Mouse (Mus musculus): ENCODE results near the gene Dhx34. TPM values are rescaled to one million over a fixed set of nuclear protein-coding genes. Genes with fewer than 3 reads are reported as not detected.

Dhx34 gene
- total RNA-seq, 2 experiments from 2014 or later = 9.5 to 11.0 TPM

GRCm38 (mm10) chr7:16160702-16161101 is 61.1 kb downstream of the Dhx34 start:
- no peak for DNase-seq

GRCm38 (mm10) chr7:16158735-16159134 is 63.1 kb downstream of the Dhx34 start:
- no peak for DNase-seq

- peak; percentile 27 for DNase-seq
These were observed 65.6 kb downstream of the Dhx34 start for GRCm38 (mm10) chr7:16156105-16156714.

- peak; percentile 62 for DNase-seq
These were observed 66.5 kb downstream of the Dhx34 start for GRCm38 (mm10) chr7:16155132-16155872.

- DNase-seq = peak; percentile 65
These were observed 68.3 kb downstream of the Dhx34 start for GRCm38 (mm10) chr7:16153522-16153921.

- no peak for DNase-seq
These were observed 71.4 kb downstream of the Dhx34 start for GRCm38 (mm10) chr7:16150191-16151145.

GRCm38 (mm10) chr7:16149241-16149640 is 72.6 kb downstream of the Dhx34 start:
- no peak for DNase-seq

GRCm38 (mm10) chr7:16147643-16148042 is 74.2 kb downstream of the Dhx34 start:
- peak; percentile 84 for DNase-seq

Other genes starting within 250 kb of the Dhx34 start
- gene Bicra, start 174.1 kb downstream of the Dhx34 start, total RNA-seq (2021) = 1 to 10 TPM; 7.6 to 7.8 TPM
- not detected for gene Zfp541, start 160.2 kb downstream of the Dhx34 start, total RNA-seq (2021)
- 100 to 1,000 TPM in 1 of 2 experiments, 10 to 100 TPM in 1; 90.4 to 104 TPM for gene Napa, start 123.6 kb downstream of the Dhx34 start, total RNA-seq (2021)
- 10 to 100 TPM; 23.8 to 25.9 TPM for gene Kptn, start 102.1 kb downstream of the Dhx34 start, total RNA-seq (2021)
- gene Slc8a2, start 92.2 kb downstream of the Dhx34 start, total RNA-seq (2021) = 1 to 10 TPM; 2.0 TPM
- gene Meis3, start 46.9 kb downstream of the Dhx34 start, total RNA-seq (2021) = 1 to 10 TPM; 8.6 to 9.4 TPM
- under 1 TPM; 0.45 to 0.50 TPM for gene C5ar2, start 22.1 kb upstream of the Dhx34 start, total RNA-seq (2021)
- gene C5ar1, start 37.5 kb upstream of the Dhx34 start, total RNA-seq (2021) = 1 to 10 TPM; 1.8 to 1.9 TPM
- gene Inafm1, start 51.6 kb upstream of the Dhx34 start, total RNA-seq (2021) = 10 to 100 TPM; 12.5 to 13.6 TPM
- 10 to 100 TPM; 39.4 to 43.1 TPM for gene Ccdc9, start 64.8 kb upstream of the Dhx34 start, total RNA-seq (2021)
- 1 to 10 TPM; 7.0 to 9.0 TPM for gene Bbc3, start 86.4 kb upstream of the Dhx34 start, total RNA-seq (2021)
- gene Sae1, start 165.8 kb upstream of the Dhx34 start, total RNA-seq (2021) = 100 to 1,000 TPM; 105 to 110 TPM
- gene Zc3h4, start 178.9 kb upstream of the Dhx34 start, total RNA-seq (2021) = 10 to 100 TPM; 36.8 to 39.3 TPM
- gene Tmem160, start 230.7 kb upstream of the Dhx34 start, total RNA-seq (2021) = 10 to 100 TPM; 70.3 to 77.9 TPM

Measured in heart, postnatal 4 days (tissue).